Mouse (Mus musculus) inflammation-experienced regulatory T-cells, adult 6 months (primary cell): ENCODE measurements at regions not wholly inside any gene's neighbourhood (a gene's known extent, or its start where the extent isn't known, plus 50 kb on each side); places are given as distances from the start of the nearest gene placed in this dataset.

ENCODE experiments used
- ATAC-seq: one replicate; pipeline ENCODE4 v1.8.0; 2017

- no peak for ATAC-seq
Observed at GRCm38 (mm10) chr4:8372069-8372468, 133.2 kb upstream of the Car8 start.

- ATAC-seq, result no peak
Observed at GRCm38 (mm10) chr4:8370786-8371185, 131.9 kb upstream of the Car8 start.

- ATAC-seq, result peak; percentile 52
Observed at GRCm38 (mm10) chr4:8367487-8368276, 128.8 kb upstream of the Car8 start.

- ATAC-seq, result no peak
Observed at GRCm38 (mm10) chr4:8366978-8367377, 128.1 kb upstream of the Car8 start.

GRCm38 (mm10) chr4:8362409-8362808, 123.6 kb upstream of the Car8 start:
- no peak for ATAC-seq

- ATAC-seq, result no peak
Observed at GRCm38 (mm10) chr4:8361931-8362330, 123.1 kb upstream of the Car8 start.

- no peak for ATAC-seq
Observed at GRCm38 (mm10) chr4:8361305-8361704, 122.5 kb upstream of the Car8 start.

GRCm38 (mm10) chr4:8357443-8357842, 118.6 kb upstream of the Car8 start:
- no peak for ATAC-seq

- ATAC-seq, result no peak
Observed at GRCm38 (mm10) chr4:8341928-8342327, 103.1 kb upstream of the Car8 start.

- ATAC-seq, result no peak
Observed at GRCm38 (mm10) chr4:8309241-8309987, 70.6 kb upstream of the Car8 start.

GRCm38 (mm10) chr4:8292563-8292962, 53.7 kb upstream of the Car8 start:
- no peak for ATAC-seq

- no peak for ATAC-seq
Observed at GRCm38 (mm10) chr4:8291528-8292492, 53.0 kb upstream of the Car8 start.

- ATAC-seq, result no peak
Observed at GRCm38 (mm10) chr4:8289901-8290300, 51.1 kb upstream of the Car8 start.
